Mouse (Mus musculus) NIH3T3 (cell line): ENCODE measurements around the gene Rpl12.
A peak's percentile ranks its signal among the peaks of the same experiment; 100 is the strongest.

Experiments used
- DNase-seq: peaks from one replicate; pipeline ENCODE4 v3.0.0-alpha.2; 2012; ENCODE audit warnings: low read depth

Rpl12 gene

GRCm38 (mm10) chr2:32981725-32982271 lies 20.4 kb downstream of the Rpl12 start, which contains the start of gene Slc2a8:
Slc2a8 (minus strand) TSS chr2:32982083.
- peak; percentile 92 for DNase-seq

GRCm38 (mm10) chr2:32982700-32983099 lies 21.3 kb downstream of the Rpl12 start:
- no peak for DNase-seq

- DNase-seq = peak; percentile 27
Measured at GRCm38 (mm10) chr2:32983617-32984016, 22.3 kb downstream of the Rpl12 start.

GRCm38 (mm10) chr2:32985844-32986243 lies 24.5 kb downstream of the Rpl12 start:
- DNase-seq = no peak

GRCm38 (mm10) chr2:32989376-32989775 lies 28.0 kb downstream of the Rpl12 start:
- DNase-seq = no peak

GRCm38 (mm10) chr2:32990167-32990832 lies 28.9 kb downstream of the Rpl12 start:
- DNase-seq = peak; percentile 59

GRCm38 (mm10) chr2:32992130-32992529 lies 30.8 kb downstream of the Rpl12 start:
- no peak for DNase-seq

- no peak for DNase-seq
Measured at GRCm38 (mm10) chr2:32997081-32997480, 35.7 kb downstream of the Rpl12 start.

GRCm38 (mm10) chr2:32997792-32998191 lies 36.4 kb downstream of the Rpl12 start:
- no peak for DNase-seq

GRCm38 (mm10) chr2:32999752-33000151 lies 38.4 kb downstream of the Rpl12 start:
- DNase-seq = no peak

- DNase-seq = no peak
Measured at GRCm38 (mm10) chr2:33002144-33002543, 40.8 kb downstream of the Rpl12 start.

- no peak for DNase-seq
Measured at GRCm38 (mm10) chr2:33005041-33005440, 43.7 kb downstream of the Rpl12 start.

- peak; percentile 16 for DNase-seq
Measured at GRCm38 (mm10) chr2:33009055-33009454, 47.7 kb downstream of the Rpl12 start.

- no peak for DNase-seq
Measured at GRCm38 (mm10) chr2:33014877-33015276, 53.5 kb downstream of the Rpl12 start.
